Mouse (Mus musculus) intestine, embryonic 16.5 days (tissue): ENCODE measurements around the gene Acad9. TPM values are rescaled to one million over a fixed set of nuclear protein-coding genes. Genes with fewer than 3 reads are reported as not detected.

ENCODE experiments used
- ATAC-seq: fragments of 200-750 bp; cut with Nextera tagmentation; 2 replicates; pipeline ENCODE4 v1.8.0; 2017; ENCODE audit warnings: moderate TSS enrichment, moderate library complexity
- H3K27ac ChIP-seq: fragments of 300-500 bp; sonication (generic); 2 replicates; pipeline ENCODE4 v1.5.1; 2014; ENCODE audit warnings: mild to moderate bottlenecking, low read length
- H3K27me3 ChIP-seq: fragments of 300-500 bp; sonication (generic); replicated peaks from 2 replicates; pipeline ENCODE4 v1.6.1; 2014; ENCODE audit warnings: low read length, control low read depth, mixed read lengths; ENCODE audit not compliant: control insufficient read depth, insufficient read depth
- H3K36me3 ChIP-seq: fragments of 300-500 bp; sonication (generic); 2 replicates; pipeline ENCODE4 v1.6.1; 2014; ENCODE audit warnings: low read length, control low read depth; ENCODE audit not compliant: control insufficient read depth, insufficient read depth
- H3K4me1 ChIP-seq: fragments of 300-500 bp; sonication (generic); 2 replicates; pipeline ENCODE4 v1.6.1; 2014; ENCODE audit warnings: low read length, control low read depth, mixed read lengths; ENCODE audit not compliant: control insufficient read depth, insufficient read depth
- H3K4me2 ChIP-seq: fragments of 300-500 bp; sonication (generic); 2 replicates; pipeline ENCODE4 v1.6.1; 2014; ENCODE audit warnings: low read depth, low read length, control low read depth
- H3K4me3 ChIP-seq: fragments of 300-500 bp; sonication (generic); 2 replicates; pipeline ENCODE4 v1.5.1; 2014; ENCODE audit warnings: mild to moderate bottlenecking, low read length
- H3K9ac ChIP-seq: fragments of 300-500 bp; sonication (generic); 2 replicates; pipeline ENCODE4 v1.6.1; 2014; ENCODE audit warnings: low read depth, low read length
- H3K9me3 ChIP-seq: fragments of 300-500 bp; sonication (generic); 2 replicates; pipeline ENCODE4 v1.6.1; 2016; ENCODE audit warnings: low read length, control low read depth; ENCODE audit not compliant: control insufficient read depth
- WGBS: fragments of 180-500 bp; shearing (Covaris S2); extraction: QIAGEN DNeasy Blood & Tissue Kit; methylation state at CpG from one replicate; pipeline ENCODE4 v1.1.7; 2014; 5-methylcytosine and 5-hydroxymethylcytosine counted together
- polyA plus RNA-seq: library from polyadenylated mRNA; unstranded; fragments of >200 nt; fragmentation: Nextera tagmentation; extraction: Ambion mirVana; gene quantifications from 2 replicates; pipeline ENCODE4 v1.2.1, GENCODE M21; 2015

Acad9 gene
- polyA plus RNA-seq, 1 experiment from 2014 or later: 80.3 TPM

DNA sequence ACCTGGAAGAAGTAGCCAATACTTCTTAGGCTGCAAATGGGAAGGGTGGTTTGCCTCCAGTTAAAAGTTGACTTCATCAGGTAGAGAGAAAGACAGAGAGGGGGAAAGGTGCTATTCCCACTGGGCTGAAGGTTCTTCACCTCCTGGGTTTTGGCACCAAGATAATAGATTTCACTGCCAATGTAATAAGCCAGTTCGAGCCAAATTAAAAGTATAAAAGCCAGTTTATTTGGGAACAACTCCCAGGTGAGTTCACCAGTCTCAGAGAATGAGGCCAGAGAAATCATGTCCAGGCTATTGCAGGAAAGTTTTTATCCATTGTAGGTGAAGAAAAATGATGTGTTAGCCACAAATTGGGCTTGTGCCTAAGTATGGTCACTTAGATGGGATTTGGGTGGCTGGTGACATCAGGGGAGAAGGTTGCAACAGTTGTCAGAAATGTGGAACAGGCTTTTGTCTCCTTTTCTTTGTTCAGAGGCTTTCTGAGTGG lies 72.4 kb downstream of the Acad9 start:
- 80% methylated on average over 1 of the region's 1 CpGs for WGBS

DNA sequence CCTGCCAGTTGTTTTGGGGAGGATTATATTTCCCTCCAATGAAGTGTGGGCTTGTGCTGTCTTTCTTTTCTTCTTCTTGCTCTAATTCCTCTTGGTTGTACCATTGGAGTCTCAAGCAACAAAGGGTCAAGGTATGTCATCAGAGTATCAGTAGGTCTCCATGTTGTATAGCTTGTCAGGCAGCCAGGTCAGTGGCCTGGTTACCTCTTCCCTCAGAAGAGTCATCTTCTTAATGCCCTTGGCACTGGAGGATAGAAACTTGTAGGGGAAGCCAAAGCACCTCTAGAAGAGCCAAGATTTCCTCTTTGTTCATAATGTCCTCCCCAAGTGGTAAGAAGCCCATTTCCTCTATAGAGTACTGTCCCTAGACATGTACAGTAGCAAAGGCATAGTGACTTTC lies 73.2 kb downstream of the Acad9 start:
- H3K9me3 ChIP-seq: no peaks in the 10 kb centered on the region
- H3K4me1 ChIP-seq: no peaks in the 10 kb centered on the region
- H3K27ac ChIP-seq: no peak overlapping the region
- no peak for ATAC-seq
- no peak overlapping the region for H3K4me2 ChIP-seq
- no peak overlapping the region for H3K9ac ChIP-seq
- H3K36me3 ChIP-seq: no peaks in the 10 kb centered on the region
- H3K27me3 ChIP-seq: no peaks in the 10 kb centered on the region
- no peak overlapping the region for H3K4me3 ChIP-seq

More for the DNA sequence above, 72.4 kb downstream of the Acad9 start:
- ATAC-seq: no peak
- H3K36me3 ChIP-seq: no peaks in the 10 kb centered on the region
- H3K9ac ChIP-seq: no peak overlapping the region
- no peaks in the 10 kb centered on the region for H3K4me1 ChIP-seq
- H3K27ac ChIP-seq: no peak overlapping the region
- no peaks in the 10 kb centered on the region for H3K9me3 ChIP-seq
- H3K4me2 ChIP-seq: no peak overlapping the region
- H3K27me3 ChIP-seq: no peaks in the 10 kb centered on the region
- no peak overlapping the region for H3K4me3 ChIP-seq

Other genes starting within 250 kb of the Acad9 start
- gene Dcun1d1, start 128.5 kb upstream of the Acad9 start, polyA plus RNA-seq: 89.9 and 91.3 TPM in 2 replicates
- 42.5 and 45.2 TPM in 2 replicates for gene Mccc1, start 65.3 kb upstream of the Acad9 start, polyA plus RNA-seq
- not detected in 2 replicates for gene Ccdc144b, start 12.4 kb upstream of the Acad9 start, polyA plus RNA-seq
- 3.9 and 4.2 TPM in 2 replicates for gene D3Ertd254e, start 85.0 kb downstream of the Acad9 start, polyA plus RNA-seq
- not detected in 2 replicates for gene Qrfpr, start 156.3 kb downstream of the Acad9 start, polyA plus RNA-seq